Mouse (Mus musculus): ENCODE results near the gene Slc35f4.
A peak's percentile ranks its signal among the peaks of the same experiment; 100 is the strongest.

The Slc35f4 gene

DNA sequence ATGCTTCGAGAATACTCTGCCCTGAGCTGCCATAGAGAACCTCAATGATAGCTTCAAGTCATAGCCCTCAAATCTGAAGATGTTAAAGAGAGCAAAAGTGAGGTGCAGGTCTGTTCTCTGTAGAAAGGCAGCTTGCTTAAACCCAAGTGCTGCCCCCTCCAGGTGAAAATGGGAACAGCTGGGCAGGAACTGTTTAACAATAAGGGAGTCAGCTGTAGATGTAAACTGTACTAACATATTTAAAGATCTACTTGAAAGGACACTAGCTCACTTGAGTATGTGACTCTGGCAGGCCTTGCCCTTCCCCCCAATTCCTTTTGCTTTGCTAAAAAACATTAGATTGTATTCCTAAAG lies 177.0 kb downstream of the Slc35f4 start:
- DNase-seq (ENCODE audit: low spot score in 2 of 2), result peak in 1 of 2 experiments; percentile 16

DNA sequence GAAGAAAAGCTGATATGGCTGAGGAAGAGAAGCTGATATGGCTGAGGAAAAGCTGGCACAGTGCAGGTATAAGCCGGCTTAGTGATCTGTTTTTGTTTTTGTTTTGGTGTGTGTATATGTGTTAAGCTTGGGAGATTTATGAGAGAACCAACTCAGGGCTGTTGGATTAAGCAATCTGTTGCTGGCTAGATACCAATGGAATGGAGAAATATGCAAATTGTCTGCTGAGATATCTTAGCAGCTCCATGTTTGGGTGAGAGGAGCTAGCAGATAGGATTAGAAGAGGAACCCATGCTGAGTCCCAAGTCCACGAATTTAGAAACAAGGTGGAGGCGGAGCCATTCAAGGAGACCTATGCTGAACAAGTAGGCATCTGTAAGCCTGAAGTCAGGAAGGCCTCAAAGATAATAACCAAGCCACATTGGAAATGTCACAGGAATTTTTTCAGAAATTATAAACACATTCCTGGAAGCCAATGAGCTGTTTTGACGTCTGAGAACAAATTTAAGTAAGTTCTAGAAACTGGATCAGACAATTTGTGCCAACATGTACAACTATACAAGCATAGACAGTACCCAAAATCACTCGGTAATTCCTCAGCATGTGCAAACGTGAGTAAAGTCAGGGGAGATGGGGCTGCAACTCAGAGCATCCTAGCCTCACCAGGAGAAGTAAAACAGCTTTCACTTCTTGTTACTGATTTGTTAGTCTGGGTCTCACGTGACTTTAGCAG lies 177.5 kb downstream of the Slc35f4 start:
- peak in 1 of 2 experiments; percentile 24 for DNase-seq (ENCODE audit: low spot score in 2 of 2)

DNA sequence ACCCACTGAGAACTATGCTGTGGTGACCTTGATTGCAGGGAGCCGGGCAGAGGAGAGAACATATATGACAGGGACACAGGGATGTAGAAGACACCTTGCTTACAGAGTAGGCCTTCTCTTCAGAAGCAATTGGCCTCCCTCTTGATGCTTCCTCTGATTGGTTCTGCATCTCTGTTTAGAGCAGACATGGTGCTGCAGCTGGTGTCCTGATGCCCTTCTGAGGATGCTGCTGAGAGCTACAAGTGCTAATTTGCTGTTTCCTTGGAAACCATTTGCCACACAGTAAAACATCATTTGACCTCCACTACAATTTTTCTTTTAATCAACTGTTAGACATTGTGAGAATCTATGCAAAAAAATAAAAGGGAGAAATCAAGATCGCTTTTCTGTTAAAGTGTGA lies 180.0 kb downstream of the Slc35f4 start:
- no peak for DNase-seq (ENCODE audit: low spot score in 2 of 2)

GRCm38 (mm10) chr14:49337011-49337410 lies 188.8 kb downstream of the Slc35f4 start:
- no peak for DNase-seq (ENCODE audit: low spot score in 2 of 2)

- DNase-seq (ENCODE audit: low spot score in 2 of 2), result no peak
Observed at GRCm38 (mm10) chr14:49333841-49334240, 192.0 kb downstream of the Slc35f4 start.

DNA sequence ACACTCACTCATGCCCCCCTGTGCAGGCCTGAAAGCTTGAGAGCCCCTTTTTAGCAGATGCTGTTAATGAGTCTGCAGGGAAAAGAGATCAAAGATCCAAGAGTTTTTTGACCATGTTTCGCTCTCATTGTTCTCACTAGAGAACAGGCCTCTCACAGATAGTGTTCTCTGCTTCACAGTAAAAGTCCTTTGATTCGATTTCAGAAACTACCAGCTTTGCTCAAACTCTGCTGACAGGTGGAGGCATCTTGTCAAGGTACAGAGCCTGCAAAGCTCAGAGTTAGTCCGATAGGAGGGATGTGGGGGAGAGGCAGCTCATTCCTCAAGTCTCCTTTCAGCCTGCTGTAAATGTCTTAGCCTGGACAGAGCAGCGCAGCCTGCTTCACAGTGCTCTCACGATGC lies 209.4 kb downstream of the Slc35f4 start:
- no peak for DNase-seq (ENCODE audit: low spot score in 2 of 2)

- no peak for DNase-seq (ENCODE audit: low spot score in 2 of 2)
Observed at GRCm38 (mm10) chr14:49313981-49314380, 211.9 kb downstream of the Slc35f4 start.

GRCm38 (mm10) chr14:49313376-49313775 lies 212.5 kb downstream of the Slc35f4 start:
- no peak for DNase-seq (ENCODE audit: low spot score in 2 of 2)

- DNase-seq (ENCODE audit: low spot score in 2 of 2), result no peak
Observed at GRCm38 (mm10) chr14:49311548-49311947, 214.3 kb downstream of the Slc35f4 start.

GRCm38 (mm10) chr14:49311091-49311492 lies 214.8 kb downstream of the Slc35f4 start:
- DNase-seq (ENCODE audit: low spot score in 2 of 2), result no peak

- DNase-seq (ENCODE audit: low spot score in 2 of 2), result no peak
Observed at GRCm38 (mm10) chr14:49309670-49310069, 216.2 kb downstream of the Slc35f4 start.

GRCm38 (mm10) chr14:49308591-49308990 lies 217.3 kb downstream of the Slc35f4 start:
- DNase-seq (ENCODE audit: low spot score in 2 of 2), result no peak

DNA sequence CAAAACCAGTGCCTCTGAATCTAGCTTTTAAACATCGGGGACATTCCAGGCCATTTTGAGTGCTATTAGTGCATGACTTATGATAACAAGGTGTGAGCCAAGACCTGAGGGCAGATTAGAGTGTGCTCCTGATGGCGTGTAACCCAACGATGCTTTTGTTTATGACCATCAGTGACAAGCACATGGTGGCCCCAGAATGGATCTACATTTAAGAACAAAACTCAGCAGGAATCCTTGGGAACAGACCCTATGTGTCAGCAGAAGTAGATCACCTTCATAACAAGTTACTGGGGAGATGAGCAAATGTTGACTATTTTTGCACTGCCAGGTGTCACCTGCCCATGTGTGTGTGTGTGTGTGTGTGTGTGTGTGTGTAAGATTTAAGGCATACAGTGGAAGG lies 218.0 kb downstream of the Slc35f4 start:
- no peak for DNase-seq (ENCODE audit: low spot score in 2 of 2)

GRCm38 (mm10) chr14:49305534-49306409 lies 220.1 kb downstream of the Slc35f4 start:
- DNase-seq (ENCODE audit: low spot score in 2 of 2), result no peak

DNA sequence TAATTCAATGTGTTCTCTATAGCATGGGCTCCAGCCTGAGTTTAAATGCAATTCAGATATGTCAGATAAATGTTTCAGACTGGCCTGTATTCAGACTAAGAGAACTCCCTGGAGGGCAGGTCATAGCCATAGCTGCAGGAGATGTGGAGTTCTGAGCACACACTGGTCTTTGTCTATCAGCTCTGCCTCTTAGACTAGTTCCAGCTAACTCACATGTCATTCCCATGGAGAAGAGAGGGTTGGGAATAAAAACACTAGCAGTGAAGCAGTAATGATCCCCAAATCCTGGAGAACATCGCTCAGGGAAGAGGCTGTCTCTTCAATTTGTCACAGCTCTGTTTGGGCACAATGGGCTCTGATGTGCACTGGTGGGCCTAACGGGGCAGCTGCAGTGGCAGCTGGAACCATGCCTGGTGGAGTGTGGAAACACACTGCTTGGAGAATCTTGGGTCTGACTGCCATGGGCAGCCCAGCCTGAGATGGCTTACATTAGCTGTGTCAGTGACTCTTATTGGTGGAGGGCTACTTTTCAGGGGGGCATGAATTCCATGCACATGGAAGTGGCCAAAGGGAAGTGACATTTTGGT lies 223.5 kb downstream of the Slc35f4 start:
- DNase-seq (ENCODE audit: low spot score in 2 of 2), result no peak

DNA sequence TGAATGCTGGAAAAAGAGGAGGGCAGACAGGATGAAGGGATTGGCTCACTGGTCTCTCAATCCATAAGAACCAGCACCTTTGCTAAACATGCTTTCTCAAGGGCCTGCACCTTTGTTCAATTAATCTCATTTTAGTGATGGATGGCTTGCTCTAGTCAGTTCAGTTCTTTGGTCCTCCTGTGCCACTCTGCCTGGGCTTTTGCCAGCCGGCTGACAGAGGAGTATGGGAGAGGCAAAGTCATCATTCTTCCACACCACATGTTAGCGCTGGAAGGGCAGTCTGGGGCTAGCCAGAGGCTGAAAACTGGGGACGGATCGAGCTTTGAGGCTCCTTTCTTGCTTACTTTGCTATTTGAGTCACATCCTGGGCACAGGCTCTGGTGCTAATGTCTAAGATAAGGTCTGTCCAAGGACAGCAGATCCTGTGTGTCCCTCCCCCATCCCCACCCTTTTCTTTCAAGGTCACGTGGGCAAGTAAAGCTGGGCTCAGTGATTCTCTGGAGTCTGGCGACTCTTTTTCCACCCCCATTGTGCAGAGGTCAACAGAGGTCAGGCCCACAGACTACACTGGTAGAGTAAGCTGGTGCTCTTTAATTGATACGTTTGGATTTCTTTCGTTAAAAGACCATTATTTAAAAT lies 224.7 kb downstream of the Slc35f4 start:
- DNase-seq (ENCODE audit: low spot score in 2 of 2), result no peak

DNA sequence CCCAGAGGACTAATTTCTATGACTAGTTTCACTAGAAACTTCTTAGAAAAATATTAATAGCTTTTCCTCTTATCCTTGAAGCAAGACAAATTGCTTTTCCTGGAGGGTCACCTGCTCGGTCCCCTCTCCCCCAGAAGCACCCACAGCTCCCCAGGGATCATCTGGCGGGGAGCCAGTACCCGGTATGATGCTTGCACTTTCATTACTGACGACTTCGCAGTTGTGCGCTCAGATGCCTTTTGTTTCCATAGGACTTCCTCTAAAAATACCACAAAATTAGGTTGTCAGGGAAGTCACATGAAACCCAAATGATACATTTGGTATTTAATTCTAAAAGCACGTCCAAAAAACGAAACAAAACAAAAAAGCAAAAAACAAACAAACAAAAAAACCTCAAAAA lies 225.5 kb downstream of the Slc35f4 start:
- no peak for DNase-seq (ENCODE audit: low spot score in 2 of 2)

GRCm38 (mm10) chr14:49293802-49294449 lies 231.9 kb downstream of the Slc35f4 start:
- DNase-seq (ENCODE audit: low spot score in 2 of 2), result no peak

DNA sequence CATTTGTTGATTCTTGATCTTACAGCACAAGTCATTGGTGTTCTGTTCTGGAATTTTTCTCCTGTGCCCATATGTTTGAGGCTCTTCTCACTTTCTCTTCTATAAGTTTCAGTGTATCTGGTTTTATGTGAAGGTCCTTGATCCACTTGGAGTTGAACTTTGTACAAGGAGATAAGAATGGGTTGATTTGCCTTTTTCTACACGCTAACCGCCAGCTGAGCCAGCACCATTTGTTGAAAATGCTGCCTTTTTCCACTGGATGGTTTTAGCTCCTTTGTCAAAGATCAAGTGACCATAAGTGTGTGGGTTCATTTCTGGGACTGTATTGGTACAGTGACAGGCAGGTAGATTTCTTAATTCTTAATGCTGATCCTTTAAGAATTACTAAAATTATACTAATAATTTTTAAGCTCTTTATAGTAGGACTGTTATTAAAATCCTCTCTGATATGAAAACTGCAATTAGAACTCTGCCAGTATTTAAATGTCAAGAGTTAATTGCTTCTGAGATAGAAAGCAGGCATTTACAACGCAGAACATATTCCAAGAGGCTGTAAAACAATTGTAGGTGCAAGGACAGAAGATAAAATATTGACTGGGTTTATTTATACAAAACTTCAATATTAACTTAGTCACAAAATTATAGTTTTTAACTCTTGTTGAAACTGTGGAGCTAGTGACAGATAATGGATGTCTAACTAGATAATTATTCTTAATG lies 235.7 kb downstream of the Slc35f4 start:
- no peak for DNase-seq (ENCODE audit: low spot score in 2 of 2)

GRCm38 (mm10) chr14:49283784-49284655 lies 241.8 kb downstream of the Slc35f4 start:
- DNase-seq (ENCODE audit: low spot score in 2 of 2), result peak in 1 of 2 experiments; percentile 25
